Mouse (Mus musculus): ENCODE data around the gene Ppp1r16b. TPM values are rescaled to one million over a fixed set of nuclear protein-coding genes. Genes with fewer than 3 reads are reported as not detected.

The Ppp1r16b gene
- polyA plus RNA-seq, 1 experiment from 2014 or later, result 27.7 TPM

DNA sequence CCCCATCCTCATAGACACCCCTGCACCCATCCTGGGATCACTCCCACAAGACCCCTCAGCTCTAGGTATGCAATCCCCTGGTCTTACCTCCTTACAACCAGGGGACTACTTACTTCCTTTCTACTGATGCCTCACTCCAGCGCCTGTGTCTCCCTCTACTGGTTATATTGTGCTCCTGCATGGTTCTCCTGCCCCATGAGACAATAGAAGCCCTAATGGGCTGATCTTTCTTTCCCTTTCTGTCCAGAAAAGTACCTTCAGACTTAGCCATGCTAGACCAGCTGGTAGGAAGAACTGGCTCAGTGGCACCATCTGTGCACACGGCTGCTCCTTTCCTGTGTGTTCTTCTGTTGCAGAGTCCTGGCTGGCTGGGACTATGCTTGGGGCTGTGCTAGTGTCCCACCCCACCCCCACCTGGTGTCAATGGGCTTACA is 79.9 kb downstream of the Ppp1r16b start:
- Histone ChIP-seq H3K4me1 (ENCODE audit: control insufficient read depth, insufficient read depth, low read length) (no peaks in the 10 kb centered on the region), H3K9ac (ENCODE audit: low read depth, low read length) (no peak overlapping the region), H3K4me2 (ENCODE audit: low read length) (no peak overlapping the region), H3K4me3 (ENCODE audit: low read depth, low read length) (no peak overlapping the region), H3K27ac (ENCODE audit: low read length) (no peak overlapping the region), H3K27me3 (ENCODE audit: control insufficient read depth, insufficient read depth, low read depth, low read length) (no peaks in the 10 kb centered on the region), H3K36me3 (ENCODE audit: control insufficient read depth, insufficient read depth, low read length) (peaks cover 3% of the 10 kb centered on the region; the same call in 1 of the 2 replicates), H3K9me3 (replicated peaks; ENCODE audit: control insufficient read depth, low read length, poor library complexity, severe bottlenecking) (0 out of 2 replicates have a peak, but pooled peaks cover 3% of the 10 kb centered on the region)
- no peak for ATAC-seq
- WGBS, result 14% methylated on average over 2 of the region's 2 CpGs

DNA sequence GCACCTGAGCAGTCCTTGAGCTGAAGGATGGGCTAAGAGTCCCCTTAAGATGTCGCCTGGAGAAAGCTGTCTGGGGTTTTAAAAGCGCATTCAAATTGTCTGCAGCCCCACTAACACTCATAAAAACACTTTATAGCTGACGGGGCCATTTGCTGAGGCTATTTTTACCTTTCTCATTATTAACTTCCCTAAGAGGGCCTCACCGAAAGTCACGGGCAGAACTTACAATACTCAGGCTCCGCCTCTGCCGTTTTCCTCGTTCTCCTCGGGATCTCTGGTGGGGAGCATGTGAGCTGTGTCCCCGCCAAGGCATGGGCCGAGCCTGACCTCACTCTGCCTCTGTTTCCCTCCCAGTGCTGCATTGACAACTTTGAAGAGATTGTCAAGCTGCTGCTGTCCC is 81.0 kb downstream of the Ppp1r16b start:
- no peak overlapping the region for H3K4me2 ChIP-seq (ENCODE audit: low read length)
- 77% methylated on average over 11 of the region's 11 CpGs for WGBS
- no peaks in the 10 kb centered on the region for H3K27me3 ChIP-seq (ENCODE audit: control insufficient read depth, insufficient read depth, low read depth, low read length)
- peaks cover 3% of the 10 kb centered on the region; the same call in 1 of the 2 replicates for H3K36me3 ChIP-seq (ENCODE audit: control insufficient read depth, insufficient read depth, low read length)
- H3K4me3 ChIP-seq (ENCODE audit: low read depth, low read length), result no peak overlapping the region
- no peaks in the 10 kb centered on the region for H3K4me1 ChIP-seq (ENCODE audit: control insufficient read depth, insufficient read depth, low read length)
- 0 out of 2 replicates have a peak, but pooled peaks cover 3% of the 10 kb centered on the region for H3K9me3 ChIP-seq (replicated peaks; ENCODE audit: control insufficient read depth, low read length, poor library complexity, severe bottlenecking)
- H3K27ac ChIP-seq (ENCODE audit: low read length), result no peak overlapping the region
- no peak for ATAC-seq
- no peak overlapping the region for H3K9ac ChIP-seq (ENCODE audit: low read depth, low read length)

GRCm38 (mm10) chr2:158749366-158749765 is 84.2 kb downstream of the Ppp1r16b start:
- Histone ChIP-seq H3K36me3 (ENCODE audit: control insufficient read depth, insufficient read depth, low read length) (no peaks in the 10 kb centered on the region), H3K9me3 (replicated peaks; ENCODE audit: control insufficient read depth, low read length, poor library complexity, severe bottlenecking) (no peaks in the 10 kb centered on the region), H3K4me2 (ENCODE audit: low read length) (no peak overlapping the region), H3K4me3 (ENCODE audit: low read depth, low read length) (no peak overlapping the region), H3K9ac (ENCODE audit: low read depth, low read length) (no peak overlapping the region), H3K27ac (ENCODE audit: low read length) (no peak overlapping the region), H3K4me1 (ENCODE audit: control insufficient read depth, insufficient read depth, low read length) (no peaks in the 10 kb centered on the region), H3K27me3 (ENCODE audit: control insufficient read depth, insufficient read depth, low read depth, low read length) (no peaks in the 10 kb centered on the region)
- no peak for ATAC-seq
- 82% methylated on average over 9 of the region's 9 CpGs for WGBS

DNA sequence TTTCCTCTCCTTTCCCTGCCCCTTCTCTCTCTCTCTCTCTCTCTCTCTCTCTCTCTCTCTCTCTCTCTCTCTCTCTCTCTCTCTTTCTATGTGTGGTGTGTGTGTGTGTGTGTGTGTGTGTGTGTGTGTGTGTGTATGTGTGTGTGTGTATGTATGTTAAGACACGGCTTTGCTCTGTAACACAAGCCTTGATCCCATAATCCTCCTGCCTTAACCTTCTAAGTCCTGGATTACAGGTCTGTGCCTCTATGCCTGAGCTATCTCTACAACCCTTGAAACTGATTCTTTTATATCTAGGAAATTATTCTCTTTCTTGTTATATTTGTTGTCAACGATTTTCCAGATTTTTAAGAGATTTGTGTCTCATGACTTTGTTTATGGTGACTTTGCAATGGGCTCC is 95.0 kb downstream of the Ppp1r16b start:
- no peaks in the 10 kb centered on the region for H3K27me3 ChIP-seq (ENCODE audit: control insufficient read depth, insufficient read depth, low read depth, low read length)
- H3K4me3 ChIP-seq (ENCODE audit: low read depth, low read length), result no peak overlapping the region
- H3K36me3 ChIP-seq (ENCODE audit: control insufficient read depth, insufficient read depth, low read length), result peaks cover 8% of the 10 kb centered on the region; the same call in 1 of the 2 replicates
- no peak overlapping the region for H3K4me2 ChIP-seq (ENCODE audit: low read length)
- 73% methylated on average over 2 of the region's 2 CpGs for WGBS
- H3K27ac ChIP-seq (ENCODE audit: low read length), result no peak overlapping the region
- H3K9me3 ChIP-seq (replicated peaks; ENCODE audit: control insufficient read depth, low read length, poor library complexity, severe bottlenecking), result no peaks in the 10 kb centered on the region
- no peaks in the 10 kb centered on the region for H3K4me1 ChIP-seq (ENCODE audit: control insufficient read depth, insufficient read depth, low read length)
- no peak for ATAC-seq
- H3K9ac ChIP-seq (ENCODE audit: low read depth, low read length), result no peak overlapping the region

GRCm38 (mm10) chr2:158762339-158762738 is 97.1 kb downstream of the Ppp1r16b start:
- Histone ChIP-seq H3K4me3 (ENCODE audit: low read depth, low read length) (no peak overlapping the region), H3K27me3 (ENCODE audit: control insufficient read depth, insufficient read depth, low read depth, low read length) (no peaks in the 10 kb centered on the region), H3K4me1 (ENCODE audit: control insufficient read depth, insufficient read depth, low read length) (peaks cover under 1% of the 10 kb centered on the region; the same call in 1 of the 2 replicates), H3K27ac (ENCODE audit: low read length) (no peak overlapping the region), H3K9me3 (replicated peaks; ENCODE audit: control insufficient read depth, low read length, poor library complexity, severe bottlenecking) (no peaks in the 10 kb centered on the region), H3K36me3 (ENCODE audit: control insufficient read depth, insufficient read depth, low read length) (peaks cover 2% of the 10 kb centered on the region; the same call in 1 of the 2 replicates), H3K9ac (ENCODE audit: low read depth, low read length) (no peak overlapping the region), H3K4me2 (ENCODE audit: low read length) (no peak overlapping the region)
- ATAC-seq, result no peak
- 85% methylated on average over 5 of the region's 5 CpGs for WGBS

DNA sequence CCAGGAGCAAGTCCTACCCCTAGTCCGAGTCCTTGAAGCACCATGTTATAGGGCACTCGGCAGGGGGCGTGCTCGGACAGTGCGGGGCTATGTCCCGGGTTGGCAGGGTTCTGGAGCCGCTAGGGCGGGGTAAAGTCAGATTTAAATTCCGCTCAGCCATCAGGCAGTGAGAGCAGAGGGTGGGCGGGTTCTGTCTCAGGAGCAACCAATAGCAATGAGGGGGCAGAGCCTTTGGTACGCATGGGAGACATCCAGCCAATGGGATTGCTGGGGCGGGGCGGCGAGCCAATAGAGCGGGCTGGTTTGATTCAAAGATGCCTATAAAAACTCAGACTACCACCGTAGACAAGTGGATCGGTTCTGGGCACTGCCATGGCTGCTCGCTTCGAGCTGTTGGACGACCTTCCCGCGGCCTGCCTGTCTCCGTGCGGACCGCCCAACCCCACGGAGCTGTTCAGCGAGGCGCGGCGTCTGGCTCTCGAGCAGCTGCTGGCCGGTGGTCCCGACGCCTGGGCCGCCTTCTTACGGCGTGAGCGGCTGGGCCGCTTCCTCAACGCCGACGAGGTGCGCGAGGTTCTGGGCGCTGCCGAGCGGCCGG is 102.6 kb downstream of the Ppp1r16b start, which contains the start of gene Fam83d:
Fam83d (plus strand) TSS at position 352 of the 598 bp plus-strand sequence.
- H3K4me3 ChIP-seq (ENCODE audit: low read depth, low read length), result peak within 1 kb of the TSS; percentile 58
- H3K9ac ChIP-seq (ENCODE audit: low read depth, low read length), result peak within 1 kb of the TSS; percentile 49
- no peaks in the 10 kb centered on the region for H3K27me3 ChIP-seq (ENCODE audit: control insufficient read depth, insufficient read depth, low read depth, low read length)
- H3K27ac ChIP-seq (ENCODE audit: low read length), result no peak within 1 kb of the TSS
- peak within 1 kb of the TSS; percentile 98 for H3K4me2 ChIP-seq (ENCODE audit: low read length)
- H3K4me1 ChIP-seq (ENCODE audit: control insufficient read depth, insufficient read depth, low read length), result peaks cover 11% of the 10 kb centered on the region
- no peaks in the 10 kb centered on the region for H3K36me3 ChIP-seq (ENCODE audit: control insufficient read depth, insufficient read depth, low read length)
- ATAC-seq, result peak; percentile 98
- no peaks in the 10 kb centered on the region for H3K9me3 ChIP-seq (replicated peaks; ENCODE audit: control insufficient read depth, low read length, poor library complexity, severe bottlenecking)
- under 1% methylated on average over 44 of the region's 48 CpGs for WGBS

DNA sequence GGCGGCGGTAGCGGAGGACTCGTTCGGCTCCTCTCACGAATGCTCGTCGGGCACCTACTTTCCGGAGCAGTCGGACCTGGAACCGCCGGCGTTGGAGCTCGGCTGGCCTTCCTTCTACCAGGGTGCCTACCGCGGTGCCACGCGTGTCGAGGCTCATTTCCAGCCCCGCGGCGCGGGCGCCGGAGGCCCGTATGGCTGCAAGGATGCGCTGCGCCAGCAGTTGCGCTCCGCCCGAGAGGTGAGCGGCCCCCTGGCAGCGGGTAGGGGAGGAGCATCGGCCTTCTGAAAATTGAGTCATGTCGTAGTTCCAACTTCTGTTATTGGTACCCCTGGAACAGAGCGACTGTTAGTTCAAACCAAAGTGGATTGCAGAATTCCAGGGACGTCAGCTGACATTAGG is 103.2 kb downstream of the Ppp1r16b start:
- peak overlapping the region; percentile 98 for H3K4me2 ChIP-seq (ENCODE audit: low read length)
- H3K4me1 ChIP-seq (ENCODE audit: control insufficient read depth, insufficient read depth, low read length), result peaks cover 11% of the 10 kb centered on the region
- H3K9ac ChIP-seq (ENCODE audit: low read depth, low read length), result peak overlapping the region; percentile 49
- ATAC-seq, result peak; percentile 14; the same call in 1 of the 2 replicates
- no peaks in the 10 kb centered on the region for H3K36me3 ChIP-seq (ENCODE audit: control insufficient read depth, insufficient read depth, low read length)
- no peaks in the 10 kb centered on the region for H3K27me3 ChIP-seq (ENCODE audit: control insufficient read depth, insufficient read depth, low read depth, low read length)
- H3K4me3 ChIP-seq (ENCODE audit: low read depth, low read length), result peak overlapping the region; percentile 58
- no peaks in the 10 kb centered on the region for H3K9me3 ChIP-seq (replicated peaks; ENCODE audit: control insufficient read depth, low read length, poor library complexity, severe bottlenecking)
- H3K27ac ChIP-seq (ENCODE audit: low read length), result no peak overlapping the region
- WGBS, result under 1% methylated on average over 35 of the region's 37 CpGs

- Histone ChIP-seq H3K4me2 (ENCODE audit: low read length) (peak overlapping the region; percentile 98), H3K4me3 (ENCODE audit: low read depth, low read length) (peak overlapping the region; percentile 58), H3K27me3 (ENCODE audit: control insufficient read depth, insufficient read depth, low read depth, low read length) (no peaks in the 10 kb centered on the region), H3K36me3 (ENCODE audit: control insufficient read depth, insufficient read depth, low read length) (no peaks in the 10 kb centered on the region), H3K9ac (ENCODE audit: low read depth, low read length) (no peak overlapping the region), H3K27ac (ENCODE audit: low read length) (no peak overlapping the region), H3K9me3 (replicated peaks; ENCODE audit: control insufficient read depth, low read length, poor library complexity, severe bottlenecking) (no peaks in the 10 kb centered on the region), H3K4me1 (ENCODE audit: control insufficient read depth, insufficient read depth, low read length) (peaks cover 11% of the 10 kb centered on the region)
- 3% methylated on average over 5 of the region's 5 CpGs for WGBS
- ATAC-seq, result no peak
These were observed 103.6 kb downstream of the Ppp1r16b start for GRCm38 (mm10) chr2:158768771-158769170.

DNA sequence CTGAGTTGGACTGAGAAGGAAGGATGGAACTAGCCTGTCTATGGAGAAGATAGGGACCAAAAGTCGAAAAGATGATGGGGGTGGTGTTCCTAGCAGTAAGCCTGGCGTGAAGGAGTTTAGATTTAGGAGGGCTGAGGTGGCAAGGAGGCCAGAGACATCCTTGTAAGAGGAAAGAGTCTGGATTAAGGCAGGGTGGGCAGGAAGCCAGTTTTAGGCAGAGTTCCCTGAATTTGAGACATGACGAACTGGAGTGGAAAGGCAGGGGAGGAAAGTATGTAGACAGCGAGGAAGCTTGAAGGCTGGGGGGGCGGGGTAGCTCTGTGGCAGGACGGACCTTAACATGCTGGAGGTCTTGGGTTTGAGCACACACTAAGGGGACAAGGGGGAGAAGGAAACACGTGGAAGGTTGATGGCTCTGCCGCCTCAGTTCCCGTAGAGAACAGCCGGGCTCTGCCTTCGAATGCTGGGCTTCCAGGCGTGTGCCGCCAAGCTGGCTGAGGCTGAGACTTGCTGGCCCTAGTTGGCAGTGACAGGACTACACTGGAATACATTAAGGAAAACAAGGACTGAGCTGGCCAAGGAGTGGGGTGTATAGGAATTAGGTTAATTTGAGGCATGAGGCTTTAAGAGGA is 105.0 kb downstream of the Ppp1r16b start:
- H3K27me3 ChIP-seq (ENCODE audit: control insufficient read depth, insufficient read depth, low read depth, low read length), result no peaks in the 10 kb centered on the region
- no peak overlapping the region for H3K4me2 ChIP-seq (ENCODE audit: low read length)
- no peak overlapping the region for H3K4me3 ChIP-seq (ENCODE audit: low read depth, low read length)
- H3K9me3 ChIP-seq (replicated peaks; ENCODE audit: control insufficient read depth, low read length, poor library complexity, severe bottlenecking), result no peaks in the 10 kb centered on the region
- no peak overlapping the region for H3K9ac ChIP-seq (ENCODE audit: low read depth, low read length)
- H3K4me1 ChIP-seq (ENCODE audit: control insufficient read depth, insufficient read depth, low read length), result peaks cover 11% of the 10 kb centered on the region
- ATAC-seq, result no peak
- no peak overlapping the region for H3K27ac ChIP-seq (ENCODE audit: low read length)
- no peaks in the 10 kb centered on the region for H3K36me3 ChIP-seq (ENCODE audit: control insufficient read depth, insufficient read depth, low read length)
- 32% methylated on average over 13 of the region's 13 CpGs for WGBS

Data from midbrain, embryonic 16.5 days (tissue).